Mouse (Mus musculus) gastrocnemius, adult 2 months (tissue): ENCODE measurements at regions not wholly inside any gene's neighbourhood (a gene's known extent, or its start where the extent isn't known, plus 50 kb on each side); places are given as distances from the start of the nearest gene placed in this dataset.

Experiments
- DNase-seq: peaks from one replicate; pipeline ENCODE4 v3.0.0; 2022
- H3K27ac ChIP-seq: fragments of 200-600 bp; 2 replicates; pipeline ENCODE4 v1.8.1; 2022; ENCODE audit warnings: mild to moderate bottlenecking
- H3K4me3 ChIP-seq: fragments of 200-600 bp; 2 replicates; pipeline ENCODE4 v1.8.1; 2022; ENCODE audit warnings: mild to moderate bottlenecking, moderate library complexity
- CTCF ChIP-seq: fragments of 200-600 bp; IDR thresholded peaks from 2 replicates; pipeline ENCODE4 v1.8.1; 2022; ENCODE audit warnings: antibody characterized with exemption, mild to moderate bottlenecking, moderate library complexity
- intact Hi-C: fragments of 180-260 bp; cut with DNase I; formaldehyde crosslinking; loops from one replicate; pipeline ENCODE4 v1.15.1; 2025

DNA sequence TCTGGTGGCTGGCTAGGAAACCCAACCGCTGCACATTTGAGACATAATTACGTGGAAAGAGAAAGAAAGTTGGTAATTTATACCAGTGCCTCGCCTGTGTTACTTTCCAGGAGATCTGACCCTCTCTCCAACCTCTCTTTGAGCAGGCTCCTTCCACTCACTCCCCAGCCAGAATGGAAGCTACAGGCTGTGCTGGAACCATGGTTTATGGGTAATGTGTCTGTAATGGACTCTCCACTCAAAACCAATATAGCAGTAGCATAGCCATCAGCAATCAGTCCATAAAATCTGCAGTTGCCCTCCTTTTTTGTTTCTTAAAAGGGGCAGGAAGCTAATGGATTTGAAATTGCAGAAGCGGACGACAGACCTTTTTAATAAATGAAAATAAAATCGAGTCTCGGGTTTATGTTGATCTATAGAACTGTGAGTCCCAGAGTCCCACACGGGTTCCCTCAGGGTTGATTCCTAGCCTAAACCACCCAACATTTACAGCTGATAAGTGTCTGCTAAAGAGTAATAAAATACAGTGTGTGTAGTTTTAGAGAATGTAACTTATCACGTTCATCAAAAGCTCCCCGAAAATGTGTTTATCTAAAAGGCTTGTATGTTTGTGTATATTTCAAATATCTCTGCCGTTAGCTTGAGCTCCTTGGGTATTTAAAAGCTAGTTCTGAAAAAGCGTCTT, 656.6 kb upstream of the Sox9 start:
- no peak for TF ChIP-seq CTCF
- no peak overlapping the region for H3K4me3 ChIP-seq
- DNase-seq = no peak
- intact Hi-C loops = no loop called here
- H3K27ac ChIP-seq = no peak overlapping the region

DNA sequence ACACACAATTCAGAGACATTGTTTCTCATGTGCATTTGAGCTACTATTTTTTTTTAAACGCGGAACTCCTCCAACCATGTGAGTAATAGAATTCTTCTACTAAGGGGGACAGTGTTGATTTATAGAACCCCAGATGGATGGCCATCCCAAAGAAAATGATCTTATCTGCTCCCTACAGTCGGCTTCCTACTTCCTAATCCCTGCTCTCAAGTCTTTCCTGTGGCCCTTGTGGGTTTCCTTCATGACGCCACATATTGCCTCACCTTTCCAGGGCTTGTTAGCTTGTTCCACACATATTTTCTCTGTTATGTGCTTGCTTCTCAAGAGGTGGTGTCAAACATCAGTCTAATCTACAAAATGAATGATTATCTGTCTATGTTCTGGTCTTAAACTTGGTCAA, 651.9 kb upstream of the Sox9 start:
- intact Hi-C loops = no loop called here
- H3K27ac ChIP-seq = no peak overlapping the region
- TF ChIP-seq CTCF = no peak
- H3K4me3 ChIP-seq = no peak overlapping the region
- no peak for DNase-seq

DNA sequence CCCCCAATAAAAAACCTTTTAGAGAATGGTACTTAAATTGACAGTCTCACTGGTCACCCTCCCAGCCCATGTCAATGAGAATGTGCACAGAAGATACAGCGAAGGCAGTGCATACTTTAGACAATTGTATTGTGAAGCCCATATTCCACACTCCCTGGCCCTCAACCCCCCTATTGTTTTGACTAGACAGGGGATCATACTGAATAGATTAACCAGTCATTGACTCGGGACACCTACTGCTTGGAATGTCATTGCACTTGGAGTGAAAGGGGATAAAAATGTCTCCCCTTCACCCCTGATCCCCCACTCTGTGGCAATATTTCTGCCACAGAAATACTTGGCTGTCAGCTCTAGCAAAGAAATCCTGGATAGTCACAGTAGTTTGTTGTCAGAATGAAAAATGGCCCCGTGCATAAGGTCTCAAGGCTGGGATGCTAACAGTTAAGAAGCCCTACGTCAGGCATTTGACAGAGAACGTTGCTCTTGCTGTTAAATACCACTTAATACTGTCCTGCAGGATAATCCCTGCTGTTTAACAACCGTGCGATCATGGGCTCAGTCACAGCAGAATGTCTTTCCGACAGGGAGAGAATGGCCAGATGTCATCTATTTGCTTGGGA, 644.5 kb upstream of the Sox9 start:
- TF ChIP-seq CTCF = no peak
- DNase-seq = no peak
- Histone ChIP-seq H3K27ac (no peak overlapping the region), H3K4me3 (no peak overlapping the region)
- intact Hi-C loops = no loop called here

DNA sequence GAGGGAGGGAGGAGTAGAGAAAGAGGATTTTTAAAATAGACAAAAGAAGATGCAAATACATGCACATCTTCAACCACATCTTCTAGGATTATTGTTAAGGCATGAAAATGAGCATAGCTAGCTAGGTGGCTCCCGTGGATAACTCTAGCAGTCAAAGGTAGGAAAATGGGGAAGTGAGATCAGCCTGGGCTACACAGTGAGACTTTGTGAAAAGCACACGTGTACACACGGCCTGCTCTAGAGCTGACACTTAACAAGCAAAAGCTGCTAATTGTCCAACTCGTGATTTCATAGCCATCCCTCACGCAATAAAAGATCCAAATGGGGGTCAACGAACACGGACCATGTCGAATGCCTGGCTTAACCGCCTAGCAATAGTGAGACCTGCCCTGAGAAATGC, 642.0 kb upstream of the Sox9 start:
- intact Hi-C loops = no loop called here
- TF ChIP-seq CTCF = no peak
- no peak overlapping the region for H3K27ac ChIP-seq
- no peak for DNase-seq
- no peak overlapping the region for H3K4me3 ChIP-seq

DNA sequence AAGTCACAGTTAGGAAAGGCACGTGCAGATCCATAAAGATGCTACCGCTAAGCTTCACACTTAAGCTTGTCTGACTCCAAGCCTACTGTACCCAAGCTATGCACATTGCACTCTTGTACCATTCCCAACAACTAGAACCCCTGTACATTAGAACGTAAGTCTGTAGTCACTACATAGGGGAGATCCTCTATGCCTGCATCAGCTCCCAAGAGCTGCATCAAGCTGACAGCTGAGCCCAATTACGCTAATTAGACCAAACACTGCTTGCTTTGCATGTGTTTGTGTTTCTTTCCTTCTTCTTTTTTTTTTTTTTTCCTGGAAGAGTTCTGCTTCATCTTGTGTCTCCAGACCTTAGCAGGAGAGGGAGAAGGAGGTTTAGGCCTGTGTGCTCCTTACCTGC, 641.5 kb upstream of the Sox9 start:
- no peak for TF ChIP-seq CTCF
- DNase-seq = no peak
- intact Hi-C loops = no loop called here

DNA sequence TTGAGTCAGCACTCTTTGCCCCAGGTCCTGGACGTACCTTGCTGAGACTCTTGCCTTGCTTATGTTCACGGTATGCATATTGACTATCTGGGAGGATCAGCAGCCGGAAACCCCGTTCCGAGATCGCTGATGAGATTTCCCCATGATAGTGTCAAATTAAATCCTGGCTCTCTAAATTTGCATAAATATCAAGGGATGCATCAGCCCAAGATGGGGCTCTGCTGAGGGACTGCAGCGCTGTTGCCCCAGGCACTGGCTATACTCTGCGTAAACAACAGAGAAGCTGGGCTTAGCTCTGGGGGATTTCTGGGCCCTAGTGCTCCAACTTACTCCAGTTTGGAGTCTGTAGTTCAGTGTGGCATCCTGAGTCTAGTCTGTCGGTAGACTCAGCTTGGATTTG, 641.1 kb upstream of the Sox9 start:
- TF ChIP-seq CTCF = no peak
- Histone ChIP-seq H3K27ac (no peak overlapping the region), H3K4me3 (no peak overlapping the region)
- intact Hi-C loops = no loop called here
- DNase-seq = no peak

More for the DNA sequence above, 641.5 kb upstream of the Sox9 start:
- Histone ChIP-seq H3K27ac (no peak overlapping the region), H3K4me3 (no peak overlapping the region)

DNA sequence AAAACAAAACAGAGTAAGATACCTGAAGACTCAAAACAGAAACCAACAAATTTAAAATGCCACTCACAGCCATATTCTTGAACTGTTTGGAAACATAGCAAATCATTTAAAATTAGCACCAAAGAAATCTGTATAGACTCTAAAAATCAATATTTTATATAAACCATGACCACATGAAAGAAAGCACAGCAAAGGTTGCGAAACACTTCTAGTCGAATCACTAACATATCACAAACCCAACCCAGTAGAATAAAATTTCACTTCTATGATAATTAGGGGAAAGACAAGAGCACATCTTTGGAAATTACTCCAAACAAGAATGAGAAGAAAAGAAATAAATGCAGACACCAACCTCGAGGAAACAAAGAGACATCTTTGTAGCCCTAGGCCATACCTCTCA, 630.0 kb upstream of the Sox9 start:
- no peak for TF ChIP-seq CTCF
- intact Hi-C loops = no loop called here
- no peak overlapping the region for H3K27ac ChIP-seq
- H3K4me3 ChIP-seq = no peak overlapping the region
- DNase-seq = no peak

DNA sequence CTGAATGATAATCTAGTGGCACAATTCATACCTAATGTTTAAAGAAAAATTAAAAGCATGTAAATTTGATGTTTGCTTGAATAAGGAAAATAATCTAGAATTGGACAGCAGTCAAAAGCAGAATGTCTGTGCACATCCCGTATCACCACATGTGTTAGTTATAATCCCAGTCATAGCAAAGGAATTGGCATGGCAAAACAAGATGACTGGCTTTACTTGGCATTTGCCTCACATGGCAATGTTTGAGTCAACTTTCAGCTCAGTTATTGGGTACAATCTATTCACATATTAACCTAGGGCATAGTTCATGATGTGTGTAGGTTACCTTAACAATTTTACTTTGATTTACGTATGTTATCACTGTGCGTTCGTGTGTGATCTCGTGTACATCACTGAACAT, 628.8 kb upstream of the Sox9 start:
- Histone ChIP-seq H3K27ac (no peak overlapping the region), H3K4me3 (no peak overlapping the region)
- intact Hi-C loops = no loop called here
- TF ChIP-seq CTCF = no peak
- DNase-seq = no peak

DNA sequence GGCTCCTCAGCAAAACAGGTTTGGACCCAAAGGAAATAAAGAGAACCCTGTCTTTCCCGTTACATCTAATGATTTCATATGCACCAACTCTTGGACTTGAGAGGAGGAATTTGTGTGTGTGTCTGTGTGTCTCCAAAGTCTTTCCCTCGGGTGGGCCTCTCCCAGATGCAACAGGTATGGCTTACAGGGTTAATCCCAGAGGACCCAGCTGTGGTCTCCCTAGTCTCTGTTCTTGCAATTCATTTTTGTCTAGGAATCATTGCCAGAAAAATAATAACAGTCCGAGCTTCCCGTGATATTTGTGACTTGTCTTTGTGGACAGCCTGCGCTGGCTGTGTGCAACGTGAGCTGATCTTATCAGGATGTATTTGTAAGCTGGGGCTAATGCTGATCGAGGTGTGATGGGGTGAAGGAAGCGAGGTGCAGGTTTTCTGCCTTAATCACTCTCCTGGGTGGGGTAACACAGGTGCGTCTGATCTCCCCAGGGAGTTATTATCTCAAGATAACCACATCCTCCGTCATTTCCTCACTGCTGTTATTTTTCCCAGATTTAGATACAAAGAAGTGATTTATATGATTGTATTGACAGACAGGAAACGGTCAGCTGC, 627.2 kb upstream of the Sox9 start:
- TF ChIP-seq CTCF = no peak
- Histone ChIP-seq H3K27ac (no peak overlapping the region), H3K4me3 (no peak overlapping the region)
- intact Hi-C loops = no loop called here
- DNase-seq = no peak

DNA sequence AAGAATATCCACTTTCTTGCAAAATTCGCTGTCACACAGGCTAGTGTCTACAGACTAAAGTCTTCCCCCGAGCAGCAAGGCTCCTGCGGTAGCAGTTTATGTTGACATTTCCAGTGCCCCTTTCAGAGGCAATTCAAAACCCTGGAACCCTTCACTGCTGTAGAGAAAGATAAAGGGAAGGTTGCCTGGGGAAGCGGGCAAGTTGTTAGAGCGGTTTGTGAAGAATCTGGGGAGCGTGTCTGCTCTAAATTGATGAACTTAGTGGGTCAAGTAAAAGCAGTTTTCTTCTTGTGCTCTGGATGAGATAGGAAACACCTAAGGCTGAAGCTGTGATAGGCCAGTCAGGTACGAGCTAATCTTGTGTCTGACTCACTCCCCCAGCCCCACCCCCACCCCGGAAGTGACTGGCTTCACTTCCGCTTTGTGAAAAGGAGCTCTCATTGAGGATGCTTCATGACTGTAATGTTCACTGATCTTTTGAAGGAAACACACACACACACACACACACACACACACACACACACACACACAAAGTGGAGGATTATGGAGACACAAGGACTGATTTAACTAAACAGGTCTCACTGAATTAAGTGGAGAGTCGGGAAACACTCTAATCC, 626.6 kb upstream of the Sox9 start:
- Histone ChIP-seq H3K4me3 (no peak overlapping the region), H3K27ac (no peak overlapping the region)
- no peak for DNase-seq
- no peak for TF ChIP-seq CTCF
- intact Hi-C loops = no loop called here

DNA sequence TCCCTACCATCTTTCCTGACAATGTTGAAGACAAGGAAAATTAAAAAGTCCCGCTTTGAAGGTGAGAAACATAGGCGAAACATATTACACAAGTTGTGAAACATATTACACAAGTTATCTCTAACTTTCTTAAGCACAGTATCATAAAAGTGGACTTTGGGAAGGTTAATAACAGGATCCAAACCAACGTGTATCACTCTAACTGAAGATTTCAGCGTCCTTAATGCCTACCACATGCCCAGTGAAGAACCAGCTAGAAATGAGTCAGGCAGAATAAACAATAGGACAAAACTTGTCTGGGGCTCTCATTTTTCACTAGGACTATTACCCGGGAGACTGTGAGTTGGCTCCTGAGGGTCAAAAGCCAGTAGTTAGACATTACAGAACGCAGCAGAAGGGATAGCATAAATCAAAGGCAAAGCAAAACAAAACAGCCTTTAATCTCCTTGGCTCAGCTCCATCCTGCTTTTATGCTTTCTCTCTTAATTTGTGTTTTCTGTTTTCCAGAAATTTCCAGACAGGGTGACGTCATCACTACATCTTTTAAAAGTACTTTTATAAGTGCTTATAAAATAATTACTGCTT, 618.3 kb upstream of the Sox9 start:
- Histone ChIP-seq H3K4me3 (no peak overlapping the region), H3K27ac (no peak overlapping the region)
- TF ChIP-seq CTCF = no peak
- intact Hi-C loops = no loop called here
- no peak for DNase-seq

DNA sequence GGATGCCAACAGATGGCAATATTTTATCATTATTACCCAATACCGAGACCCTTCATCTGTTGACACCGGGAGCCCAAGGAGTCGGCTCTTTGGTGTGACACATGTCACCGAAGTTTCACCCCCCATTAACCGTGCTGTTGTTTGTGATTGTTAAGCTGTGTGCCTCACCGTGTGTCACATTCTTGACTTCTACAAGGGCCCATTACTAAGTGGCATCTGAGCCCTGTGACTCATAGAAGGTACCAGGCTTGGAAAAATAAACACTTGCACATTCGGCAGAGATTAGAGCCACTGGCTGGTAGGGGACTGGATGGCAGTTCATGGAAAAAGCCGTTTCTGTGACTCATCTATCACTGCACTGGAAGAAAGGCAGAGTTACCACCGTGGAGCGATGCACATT, 608.4 kb upstream of the Sox9 start:
- intact Hi-C loops = no loop called here
- TF ChIP-seq CTCF = no peak
- H3K27ac ChIP-seq = no peak overlapping the region
- no peak for DNase-seq
- H3K4me3 ChIP-seq = no peak overlapping the region

DNA sequence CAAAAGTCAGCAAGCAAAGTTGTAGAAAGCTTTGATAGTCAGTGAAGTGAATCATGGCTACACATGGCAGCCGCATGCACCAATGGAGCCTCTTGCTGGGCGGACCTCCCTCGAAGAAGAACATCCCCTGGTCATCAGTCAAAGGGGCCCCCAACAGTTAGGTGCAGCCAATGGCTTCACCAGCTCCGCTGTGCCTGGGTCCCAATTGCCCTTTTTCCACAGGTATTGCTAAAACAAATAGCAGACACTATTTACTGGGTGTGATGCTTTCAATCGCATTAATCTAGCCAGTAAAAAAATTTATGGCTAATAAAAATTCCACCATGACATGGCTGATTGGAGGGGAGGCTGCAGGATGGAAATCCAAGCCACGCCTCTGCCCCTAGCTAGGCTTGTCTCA, 606.7 kb upstream of the Sox9 start:
- no peak for TF ChIP-seq CTCF
- DNase-seq = no peak
- H3K27ac ChIP-seq = no peak overlapping the region
- intact Hi-C loops = no loop called here
- no peak overlapping the region for H3K4me3 ChIP-seq
